Mouse (Mus musculus) gastrocnemius, adult 18-20 months (tissue): ENCODE results near the gene Ly75. TPM values are rescaled to one million over a fixed set of nuclear protein-coding genes. Genes with fewer than 3 reads are reported as not detected.

Experiments used
- DNase-seq: peaks from one replicate; pipeline ENCODE4 v3.0.0; 2021; ENCODE audit warnings: low spot score
- total RNA-seq, 2 experiments: library from RNA; stranded (reverse); gene quantifications; 2 replicates each; pipeline ENCODE4 v1.2.3; 2021

The Ly75 gene
- total RNA-seq, 2 experiments from 2014 or later: 0.09 to 0.14 TPM

- DNase-seq: no peak
Observed at GRCm38 (mm10) chr2:60375126-60375525, 8.0 kb downstream of the Ly75 start.

- DNase-seq: no peak
Observed at GRCm38 (mm10) chr2:60370188-60370587, 12.9 kb downstream of the Ly75 start.

GRCm38 (mm10) chr2:60369454-60369853 is 13.6 kb downstream of the Ly75 start:
- DNase-seq: no peak

- no peak for DNase-seq
Observed at GRCm38 (mm10) chr2:60367871-60368270, 15.2 kb downstream of the Ly75 start.

- no peak for DNase-seq
Observed at GRCm38 (mm10) chr2:60367204-60367603, 15.9 kb downstream of the Ly75 start.

- no peak for DNase-seq
Observed at GRCm38 (mm10) chr2:60365820-60366610, 17.1 kb downstream of the Ly75 start.

- DNase-seq: no peak
Observed at GRCm38 (mm10) chr2:60365138-60365775, 17.8 kb downstream of the Ly75 start.

GRCm38 (mm10) chr2:60362146-60362545 is 21.0 kb downstream of the Ly75 start:
- DNase-seq: no peak

GRCm38 (mm10) chr2:60359796-60360195 is 23.3 kb downstream of the Ly75 start:
- no peak for DNase-seq

GRCm38 (mm10) chr2:60355388-60355683 is 27.8 kb downstream of the Ly75 start:
- no peak for DNase-seq

GRCm38 (mm10) chr2:60354541-60355387 is 28.3 kb downstream of the Ly75 start:
- DNase-seq: no peak

- DNase-seq: no peak
Observed at GRCm38 (mm10) chr2:60352296-60352695, 30.8 kb downstream of the Ly75 start.

- DNase-seq: no peak
Observed at GRCm38 (mm10) chr2:60351781-60352180, 31.3 kb downstream of the Ly75 start.

- no peak for DNase-seq
Observed at GRCm38 (mm10) chr2:60347875-60348274, 35.2 kb downstream of the Ly75 start.

GRCm38 (mm10) chr2:60346531-60346930 is 36.6 kb downstream of the Ly75 start:
- no peak for DNase-seq

- DNase-seq: no peak
Observed at GRCm38 (mm10) chr2:60345717-60346116, 37.4 kb downstream of the Ly75 start.

GRCm38 (mm10) chr2:60343607-60344289 is 39.4 kb downstream of the Ly75 start:
- no peak for DNase-seq

GRCm38 (mm10) chr2:60342107-60342880 is 40.8 kb downstream of the Ly75 start:
- DNase-seq: no peak

- no peak for DNase-seq
Observed at GRCm38 (mm10) chr2:60337937-60338336, 45.2 kb downstream of the Ly75 start.

- no peak for DNase-seq
Observed at GRCm38 (mm10) chr2:60328641-60329040, 54.5 kb downstream of the Ly75 start.

GRCm38 (mm10) chr2:60327581-60327980 is 55.5 kb downstream of the Ly75 start:
- no peak for DNase-seq
